Mouse (Mus musculus) cortical plate, adult 2 months (tissue): ENCODE data around the gene Dhcr7. TPM values are rescaled to one million over a fixed set of nuclear protein-coding genes. Genes with fewer than 3 reads are reported as not detected.
A peak's percentile ranks its signal among the peaks of the same experiment; 100 is the strongest.

Experiments used
- H3K27ac ChIP-seq: fragments of 200-500 bp; 2 replicates; pipeline ENCODE4 v1.5.1; 2012; ENCODE audit warnings: low read length, control low read depth, inconsistent platforms; ENCODE audit not compliant: insufficient read depth
- H3K4me1 ChIP-seq: fragments of 200-500 bp; 2 replicates; pipeline ENCODE4 v1.6.1; 2011; ENCODE audit warnings: low read length; ENCODE audit not compliant: control insufficient read depth, insufficient read depth
- H3K4me3 ChIP-seq: fragments of 200-500 bp; 2 replicates; pipeline ENCODE4 v1.5.1; 2011; ENCODE audit warnings: mild to moderate bottlenecking, low read length, control low read depth; ENCODE audit not compliant: insufficient read depth
- CTCF ChIP-seq: fragments of 200-500 bp; IDR thresholded peaks from 2 replicates; pipeline ENCODE4 v1.5.1; 2011; ENCODE audit warnings: mild to moderate bottlenecking, control low read depth, low read length; ENCODE audit not compliant: insufficient read depth; ENCODE audit errors: extremely low read depth
- POLR2A ChIP-seq: fragments of 200-500 bp; IDR thresholded peaks from 2 replicates; pipeline ENCODE4 v1.6.1; 2011; ENCODE audit warnings: mild to moderate bottlenecking, low read length, control low read depth; ENCODE audit not compliant: insufficient read depth; ENCODE audit errors: extremely low read depth
- polyA plus RNA-seq: library from polyadenylated mRNA; depleted of rRNA; stranded (reverse); fragments of >200 nt; gene quantifications from 2 replicates; pipeline ENCODE4 v1.2.3, GENCODE M21; 2012; rRNA removed

Gene Dhcr7
- polyA plus RNA-seq = 62.6 and 64.5 TPM in 2 replicates

- Histone ChIP-seq H3K4me1 (peaks cover 4% of the 10 kb centered on the region; the same call in 1 of the 2 replicates), H3K27ac (peak within 1 kb of the TSS; percentile 78), H3K4me3 (peak within 1 kb of the TSS; percentile 73)
- TF ChIP-seq CTCF (no peak), POLR2A (peak; percentile 90)
Measured at GRCm38 (mm10) chr7:143822375-143823265, at the start of gene Dhcr7, which contains the start of gene Nadsyn1. Gene Dhcr7 (plus strand): TSS chr7:143823145. Gene Nadsyn1 (minus strand): TSS chr7:143822849.

- H3K4me3 ChIP-seq = no peak overlapping the region
- no peaks in the 10 kb centered on the region for H3K4me1 ChIP-seq
- no peak overlapping the region for H3K27ac ChIP-seq
- TF ChIP-seq POLR2A (no peak), CTCF (no peak)
Measured at GRCm38 (mm10) chr7:143776137-143776536, 46.8 kb upstream of the Dhcr7 start.

GRCm38 (mm10) chr7:143777375-143777774 lies 45.6 kb upstream of the Dhcr7 start:
- TF ChIP-seq POLR2A (no peak), CTCF (no peak)

GRCm38 (mm10) chr7:143783378-143783995 lies 39.5 kb upstream of the Dhcr7 start:
- Histone ChIP-seq H3K4me1 (peaks cover 4% of the 10 kb centered on the region; the same call in 1 of the 2 replicates), H3K27ac (no peak overlapping the region), H3K4me3 (peak overlapping the region; percentile 52)
- no peak for TF ChIP-seq POLR2A

More at GRCm38 (mm10) chr7:143777375-143777774, 45.6 kb upstream of the Dhcr7 start:
- Histone ChIP-seq H3K27ac (no peak overlapping the region), H3K4me1 (no peaks in the 10 kb centered on the region), H3K4me3 (no peak overlapping the region)

GRCm38 (mm10) chr7:143783996-143784829 lies 38.7 kb upstream of the Dhcr7 start, which contains the start of gene Mrgpre:
Gene Mrgpre (minus strand): TSS chr7:143784500.
- Histone ChIP-seq H3K4me3 (peak within 1 kb of the TSS; percentile 52), H3K27ac (peak within 1 kb of the TSS; percentile 47), H3K4me1 (peaks cover 4% of the 10 kb centered on the region; the same call in 1 of the 2 replicates)
- TF ChIP-seq CTCF (no peak), POLR2A (0 out of 2 replicates have a peak, but pooled peaks have one; percentile 23)

- H3K27ac ChIP-seq = no peak overlapping the region
- TF ChIP-seq POLR2A (no peak), CTCF (no peak)
- H3K4me3 ChIP-seq = no peak overlapping the region
- no peaks in the 10 kb centered on the region for H3K4me1 ChIP-seq
Measured at GRCm38 (mm10) chr7:143792336-143792985, 30.5 kb upstream of the Dhcr7 start.

- H3K4me3 ChIP-seq = no peak overlapping the region
- TF ChIP-seq POLR2A (no peak), CTCF (peak; percentile 44)
- H3K4me1 ChIP-seq = no peaks in the 10 kb centered on the region
- H3K27ac ChIP-seq = no peak overlapping the region
Measured at GRCm38 (mm10) chr7:143793121-143793520, 29.8 kb upstream of the Dhcr7 start.

GRCm38 (mm10) chr7:143798783-143799182 lies 24.2 kb upstream of the Dhcr7 start:
- Histone ChIP-seq H3K4me3 (no peak overlapping the region), H3K27ac (no peak overlapping the region), H3K4me1 (no peaks in the 10 kb centered on the region)
- TF ChIP-seq CTCF (no peak), POLR2A (no peak)

GRCm38 (mm10) chr7:143800770-143801169 lies 22.2 kb upstream of the Dhcr7 start:
- peaks cover 2% of the 10 kb centered on the region; the same call in 1 of the 2 replicates for H3K4me1 ChIP-seq
- TF ChIP-seq POLR2A = no peak

More at GRCm38 (mm10) chr7:143800770-143801169, 22.2 kb upstream of the Dhcr7 start:
- no peak overlapping the region for H3K4me3 ChIP-seq
- H3K27ac ChIP-seq = no peak overlapping the region
